Mouse (Mus musculus): ENCODE measurements around the gene Appl2. TPM values are rescaled to one million over a fixed set of nuclear protein-coding genes. Genes with fewer than 3 reads are reported as not detected.

Gene Appl2
- polyA plus RNA-seq, 1 experiment from 2014 or later: 15.2 TPM

Other genes with a start within 250 kb of the Appl2 start
- 0.17 and 0.25 TPM in 2 replicates for gene Aldh1l2, start 114.6 kb downstream of the Appl2 start, polyA plus RNA-seq (2016; fragmentation: Nextera tagmentation; extraction: Ambion mirVana)
- 14.3 and 14.8 TPM in 2 replicates for gene Washc4, start 105.0 kb downstream of the Appl2 start, polyA plus RNA-seq (2016; fragmentation: Nextera tagmentation; extraction: Ambion mirVana)
- 3.5 and 4.9 TPM in 2 replicates for gene 1500009L16Rik, start 74.1 kb upstream of the Appl2 start, polyA plus RNA-seq (2016; fragmentation: Nextera tagmentation; extraction: Ambion mirVana)